Mouse (Mus musculus): Measurements from ENCODE around the gene Derl3. TPM values are rescaled to one million over a fixed set of nuclear protein-coding genes. Genes with fewer than 3 reads are reported as not detected.
"Not testable (repeated sequence)": the region's sequence is repeated elsewhere in the genome, so short reads cannot be mapped to it uniquely, and the experiment has no call there.

Derl3 gene
- polyA plus RNA-seq, 1 experiment from 2014 or later, result 1.8 TPM

DNA sequence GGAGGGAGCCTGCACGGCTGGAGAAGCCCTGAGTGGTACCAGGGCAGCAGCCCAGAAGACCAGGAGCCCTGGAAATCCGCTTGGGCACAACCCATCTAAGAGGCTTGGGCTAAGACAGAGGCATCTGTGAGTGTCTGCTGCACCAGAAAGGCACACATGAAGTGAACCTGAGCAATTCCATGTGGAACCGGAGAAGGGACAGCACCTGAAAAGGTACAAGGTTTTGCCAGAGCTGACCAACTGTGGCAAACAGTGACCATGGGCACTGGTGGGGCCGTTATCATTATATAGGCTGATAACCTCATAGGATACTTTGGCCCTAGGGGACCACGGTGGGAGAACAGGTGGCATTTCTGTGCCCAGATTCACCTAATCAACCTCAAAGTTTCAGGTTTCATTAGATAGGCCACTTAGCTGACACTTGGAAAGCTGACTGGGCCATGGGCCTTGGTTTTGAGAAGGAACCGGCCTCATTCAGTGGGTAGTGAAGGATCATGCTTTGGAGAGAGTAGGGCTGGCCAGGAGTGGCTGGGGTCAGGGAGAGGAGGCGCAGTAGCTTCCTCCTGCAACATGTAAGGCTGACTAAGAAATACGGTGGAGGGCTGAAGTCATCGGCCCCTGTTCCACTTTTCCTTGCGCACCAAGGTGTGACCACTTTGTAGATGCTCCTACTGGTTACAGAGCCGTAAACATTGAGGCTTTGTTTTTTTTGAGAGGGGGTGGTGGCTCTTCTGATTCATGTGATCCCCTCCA, 36.9 kb upstream of the Derl3 start:
- no peak overlapping the region for H3K4me3 ChIP-seq
- peaks cover 41% of the 10 kb centered on the region for H3K4me1 ChIP-seq (replicated peaks)
- 85% methylated on average over 11 of the region's 11 CpGs for WGBS
- H3K9ac ChIP-seq, result no peak overlapping the region; the same call in 1 of the 2 replicates
- H3K9me3 ChIP-seq, result no peaks in the 10 kb centered on the region
- ATAC-seq (ENCODE audit: low FRiP score), result no peak
- H3K36me3 ChIP-seq, result peaks cover 17% of the 10 kb centered on the region
- no peak overlapping the region for H3K27ac ChIP-seq
- H3K27me3 ChIP-seq, result no peaks in the 10 kb centered on the region
- no peak overlapping the region for H3K4me2 ChIP-seq

- WGBS, result 80% methylated on average over 3 of the region's 3 CpGs
- Histone ChIP-seq H3K9me3 (no peaks in the 10 kb centered on the region), H3K4me2 (no peak overlapping the region), H3K4me3 (no peak overlapping the region), H3K27ac (no peak overlapping the region), H3K27me3 (no peaks in the 10 kb centered on the region), H3K9ac (0 out of 2 replicates have a peak overlapping the region, but pooled peaks have one; percentile 24), H3K36me3 (peaks cover 17% of the 10 kb centered on the region), H3K4me1 (replicated peaks) (peaks cover 40% of the 10 kb centered on the region)
- no peak for ATAC-seq (ENCODE audit: low FRiP score)
Measured at GRCm38 (mm10) chr10:75856976-75857375, 36.2 kb upstream of the Derl3 start.

GRCm38 (mm10) chr10:75857598-75857997, 35.6 kb upstream of the Derl3 start:
- no peak for ATAC-seq (ENCODE audit: low FRiP score)
- H3K4me2 ChIP-seq, result 0 out of 2 replicates have a peak overlapping the region, but pooled peaks have one; percentile 4
- H3K4me3 ChIP-seq, result no peak overlapping the region
- 97% methylated on average over 4 of the region's 4 CpGs for WGBS
- H3K9me3 ChIP-seq, result no peaks in the 10 kb centered on the region
- H3K4me1 ChIP-seq (replicated peaks), result peaks cover 40% of the 10 kb centered on the region
- no peaks in the 10 kb centered on the region for H3K27me3 ChIP-seq
- peak overlapping the region; percentile 49; the same call in 1 of the 2 replicates for H3K9ac ChIP-seq
- peaks cover 17% of the 10 kb centered on the region for H3K36me3 ChIP-seq
- no peak overlapping the region for H3K27ac ChIP-seq

- Histone ChIP-seq H3K4me1 (replicated peaks) (peaks cover 40% of the 10 kb centered on the region), H3K4me3 (peak overlapping the region; percentile 73), H3K9me3 (no peaks in the 10 kb centered on the region), H3K4me2 (peak overlapping the region; percentile 76), H3K9ac (peak overlapping the region; percentile 87), H3K27me3 (no peaks in the 10 kb centered on the region), H3K27ac (peak overlapping the region; percentile 97), H3K36me3 (peaks cover 17% of the 10 kb centered on the region)
- ATAC-seq (ENCODE audit: low FRiP score), result peak; percentile 73
- WGBS, result 2% methylated on average over 27 of the region's 27 CpGs
Measured at GRCm38 (mm10) chr10:75859107-75859746, 34.0 kb upstream of the Derl3 start.

DNA sequence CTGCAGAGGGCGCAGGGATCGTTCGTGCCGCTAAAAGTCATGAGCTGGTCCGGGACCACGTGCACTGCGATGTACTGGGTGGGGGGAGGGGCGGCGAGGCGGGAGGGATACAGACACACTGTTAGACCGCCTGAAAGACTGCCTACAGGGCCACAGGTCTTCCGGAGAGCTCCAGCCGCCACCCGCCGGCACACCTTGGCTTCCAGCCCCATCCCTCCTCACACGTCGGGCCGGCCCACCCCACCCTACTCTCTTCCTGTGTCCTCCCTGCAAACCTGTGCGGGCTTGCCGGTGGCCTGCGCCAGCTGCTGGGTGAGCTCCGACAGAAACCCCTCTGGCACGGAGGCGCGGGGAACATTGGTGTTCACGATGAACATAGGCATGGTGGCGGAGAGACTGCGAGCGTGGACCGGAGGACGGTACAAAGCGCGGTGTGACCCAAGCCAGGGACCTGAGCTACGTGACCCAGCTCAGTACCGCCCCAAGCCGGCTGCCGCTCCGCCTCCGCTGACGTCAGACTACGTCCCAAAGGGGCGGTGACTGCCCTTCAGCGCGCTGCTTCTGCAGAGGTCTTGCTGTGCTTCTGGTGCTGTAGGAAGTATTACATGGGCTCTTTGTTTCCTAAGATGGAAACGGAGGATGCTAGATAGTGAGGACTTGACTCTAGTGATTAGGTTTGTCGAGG, 33.3 kb upstream of the Derl3 start, which contains the start of gene Mif:
Gene Mif (minus strand): TSS at position 455 of the 685 bp plus-strand sequence.
- Histone ChIP-seq H3K4me3 (peak within 1 kb of the TSS; percentile 73), H3K9ac (peak within 1 kb of the TSS; percentile 87), H3K27ac (peak within 1 kb of the TSS; percentile 97), H3K4me1 (replicated peaks) (peaks cover 40% of the 10 kb centered on the region), H3K36me3 (peaks cover 17% of the 10 kb centered on the region), H3K4me2 (peak within 1 kb of the TSS; percentile 76)
- H3K27me3 ChIP-seq, H3K9me3 ChIP-seq: not testable (repeated sequence)
- under 1% methylated on average over 46 of the region's 46 CpGs for whole genome bisulfite sequencing
- peak; percentile 95 for ATAC-seq (ENCODE audit: low FRiP score)

- peak overlapping the region; percentile 87; the same call in 1 of the 2 replicates for H3K9ac ChIP-seq
- H3K9me3 ChIP-seq, result no peaks in the 10 kb centered on the region
- peak overlapping the region; percentile 73 for H3K4me3 ChIP-seq
- peaks cover 40% of the 10 kb centered on the region for H3K4me1 ChIP-seq (replicated peaks)
- 16% methylated on average over 7 of the region's 7 CpGs for WGBS
- no peak for ATAC-seq (ENCODE audit: low FRiP score)
- H3K4me2 ChIP-seq, result peak overlapping the region; percentile 76
- peaks cover 17% of the 10 kb centered on the region for H3K36me3 ChIP-seq
- H3K27ac ChIP-seq, result peak overlapping the region; percentile 97
- H3K27me3 ChIP-seq, result no peaks in the 10 kb centered on the region
Measured at GRCm38 (mm10) chr10:75860746-75861145, 32.5 kb upstream of the Derl3 start.

- Histone ChIP-seq H3K9ac (no peak overlapping the region), H3K36me3 (peaks cover 17% of the 10 kb centered on the region), H3K9me3 (no peaks in the 10 kb centered on the region), H3K4me2 (no peak overlapping the region), H3K4me3 (no peak overlapping the region), H3K4me1 (replicated peaks) (peaks cover 40% of the 10 kb centered on the region), H3K27ac (0 out of 2 replicates have a peak overlapping the region, but pooled peaks have one; percentile 97), H3K27me3 (no peaks in the 10 kb centered on the region)
- WGBS, result 51% methylated on average over 5 of the region's 5 CpGs
- ATAC-seq (ENCODE audit: low FRiP score), result no peak
Measured at GRCm38 (mm10) chr10:75861587-75861986, 31.6 kb upstream of the Derl3 start.

DNA sequence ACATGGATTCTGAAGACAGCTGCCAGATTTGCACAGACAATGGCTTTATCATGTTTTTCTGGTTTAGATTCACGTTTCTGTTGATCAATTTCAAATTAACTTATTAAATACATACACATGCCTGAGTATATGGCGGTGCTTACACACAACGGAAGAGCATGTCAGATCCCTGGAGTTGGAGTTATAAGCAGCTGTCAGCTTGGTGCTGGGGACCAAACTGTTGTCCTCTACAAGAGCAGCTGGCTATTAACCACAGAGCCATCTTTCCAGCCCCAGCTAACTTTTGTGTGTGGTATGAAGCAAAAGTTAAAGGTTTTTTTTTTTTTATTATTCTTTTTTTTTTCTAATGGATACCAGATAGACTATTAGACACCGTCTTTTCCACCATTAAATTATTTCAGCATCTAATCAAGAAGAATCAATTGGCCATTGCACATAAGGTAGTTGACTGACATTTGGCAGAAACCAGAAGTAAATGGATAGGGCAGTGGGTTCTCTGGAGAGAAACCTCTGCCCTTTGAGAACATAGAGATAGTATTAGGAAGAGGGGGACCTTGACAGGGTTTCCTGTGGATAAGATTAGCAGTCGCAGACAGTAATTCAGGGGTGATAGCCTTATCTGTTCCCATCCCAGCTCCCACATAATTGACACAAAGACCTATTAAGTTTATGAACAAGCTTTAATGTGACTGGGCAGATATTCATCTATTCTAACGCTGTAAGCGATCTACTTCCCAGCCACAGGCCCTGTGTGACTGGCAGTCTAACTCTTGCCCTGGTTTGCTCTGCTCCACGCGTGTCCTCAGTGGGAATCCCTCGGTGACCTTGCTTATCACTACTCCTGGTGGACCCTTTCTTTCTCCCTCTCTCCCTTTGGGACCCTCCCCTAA, 20.9 kb upstream of the Derl3 start:
- H3K4me2 ChIP-seq, result peak overlapping the region; percentile 62
- 38% methylated on average over 10 of the region's 10 CpGs for WGBS
- peak overlapping the region; percentile 93 for H3K27ac ChIP-seq
- H3K4me1 ChIP-seq (replicated peaks), result peaks cover 16% of the 10 kb centered on the region
- no peaks in the 10 kb centered on the region for H3K27me3 ChIP-seq
- peak; percentile 29; the same call in 1 of the 2 replicates for ATAC-seq (ENCODE audit: low FRiP score)
- H3K4me3 ChIP-seq, result peak overlapping the region; percentile 36
- peak overlapping the region; percentile 67 for H3K9ac ChIP-seq
- H3K36me3 ChIP-seq, result no peaks in the 10 kb centered on the region
- H3K9me3 ChIP-seq, result no peaks in the 10 kb centered on the region

DNA sequence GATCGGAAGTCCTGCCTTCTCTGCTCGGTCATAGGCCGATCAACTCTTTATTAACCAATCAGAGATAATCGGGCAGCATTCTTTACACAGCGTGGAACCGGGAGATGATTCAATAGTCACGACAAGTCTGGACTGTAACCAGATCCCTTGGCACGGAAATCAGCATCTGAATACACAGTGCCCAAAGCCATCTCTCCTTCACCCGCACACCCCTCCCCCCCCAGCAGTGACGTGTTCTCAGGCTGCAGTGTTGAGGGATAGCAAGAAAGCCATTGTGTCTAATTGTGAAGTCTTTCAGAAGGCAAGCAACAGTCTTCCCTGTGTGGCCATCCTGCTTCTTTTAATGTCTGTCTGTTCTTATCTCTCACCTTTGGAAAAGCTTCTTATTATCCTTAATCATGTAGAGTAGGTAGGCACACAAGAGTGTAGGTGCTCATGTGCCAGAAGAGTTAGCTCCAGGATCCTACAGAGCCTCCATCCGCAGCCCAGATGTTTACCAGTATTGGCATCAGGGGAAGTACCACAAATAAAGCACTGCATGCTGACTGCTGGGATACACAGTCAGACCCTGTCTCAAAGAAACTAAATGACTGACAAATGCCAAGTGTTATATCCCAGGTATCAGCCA, 20.2 kb upstream of the Derl3 start:
- H3K9me3 ChIP-seq, result no peaks in the 10 kb centered on the region
- ATAC-seq (ENCODE audit: low FRiP score), result peak; percentile 98
- WGBS, result 2% methylated on average over 11 of the region's 11 CpGs
- H3K4me2 ChIP-seq, result peak overlapping the region; percentile 62
- peak overlapping the region; percentile 67 for H3K9ac ChIP-seq
- peak overlapping the region; percentile 36 for H3K4me3 ChIP-seq
- H3K27me3 ChIP-seq, result no peaks in the 10 kb centered on the region
- peak overlapping the region; percentile 93 for H3K27ac ChIP-seq
- no peaks in the 10 kb centered on the region for H3K36me3 ChIP-seq
- H3K4me1 ChIP-seq (replicated peaks), result peaks cover 16% of the 10 kb centered on the region

- no peaks in the 10 kb centered on the region for H3K27me3 ChIP-seq
- H3K9ac ChIP-seq, result peak overlapping the region; percentile 67
- H3K27ac ChIP-seq, result peak overlapping the region; percentile 93
- H3K36me3 ChIP-seq, result no peaks in the 10 kb centered on the region
- 10% methylated on average over 10 of the region's 10 CpGs for WGBS
- no peak; the same call in 1 of the 2 replicates for ATAC-seq (ENCODE audit: low FRiP score)
- H3K9me3 ChIP-seq, result no peaks in the 10 kb centered on the region
- H3K4me3 ChIP-seq, result peak overlapping the region; percentile 36
- peaks cover 16% of the 10 kb centered on the region for H3K4me1 ChIP-seq (replicated peaks)
- H3K4me2 ChIP-seq, result peak overlapping the region; percentile 62
Measured at GRCm38 (mm10) chr10:75873543-75874170, 19.6 kb upstream of the Derl3 start.

DNA sequence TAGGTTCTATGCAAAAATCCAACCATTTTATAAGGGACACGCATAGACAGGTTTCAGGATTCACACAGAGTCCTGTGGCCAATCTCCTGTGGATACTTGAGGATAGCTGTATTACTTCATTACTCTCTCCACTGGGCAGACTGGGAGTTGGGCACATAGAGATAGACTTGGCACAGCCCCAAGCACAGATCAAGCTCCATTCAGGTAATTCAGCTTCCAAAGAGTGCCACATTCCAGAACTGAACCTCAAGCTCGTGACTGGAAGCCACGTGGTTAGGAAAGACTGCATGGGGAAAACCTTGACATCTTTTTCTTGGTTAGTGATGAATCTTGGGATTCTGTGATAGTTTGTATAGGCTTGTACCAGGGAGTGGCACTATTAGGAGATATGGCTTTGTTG, 14.4 kb upstream of the Derl3 start:
- ATAC-seq (ENCODE audit: low FRiP score), result no peak
- H3K4me2 ChIP-seq, result no peak overlapping the region
- no peak overlapping the region for H3K27ac ChIP-seq
- H3K4me3 ChIP-seq, result no peak overlapping the region
- no peaks in the 10 kb centered on the region for H3K9me3 ChIP-seq
- 89% methylated on average over 3 of the region's 3 CpGs for WGBS
- no peaks in the 10 kb centered on the region for H3K27me3 ChIP-seq
- peaks cover 19% of the 10 kb centered on the region for H3K4me1 ChIP-seq (replicated peaks)
- no peak overlapping the region for H3K9ac ChIP-seq
- no peaks in the 10 kb centered on the region for H3K36me3 ChIP-seq
